Mouse (Mus musculus): Measurements from ENCODE around the gene Mef2a.

Mef2a gene

GRCm38 (mm10) chr7:67246067-67246466 lies 126.6 kb downstream of the Mef2a start:
- no peak for DNase-seq (ENCODE audit: low spot score in 2 of 2)

DNA sequence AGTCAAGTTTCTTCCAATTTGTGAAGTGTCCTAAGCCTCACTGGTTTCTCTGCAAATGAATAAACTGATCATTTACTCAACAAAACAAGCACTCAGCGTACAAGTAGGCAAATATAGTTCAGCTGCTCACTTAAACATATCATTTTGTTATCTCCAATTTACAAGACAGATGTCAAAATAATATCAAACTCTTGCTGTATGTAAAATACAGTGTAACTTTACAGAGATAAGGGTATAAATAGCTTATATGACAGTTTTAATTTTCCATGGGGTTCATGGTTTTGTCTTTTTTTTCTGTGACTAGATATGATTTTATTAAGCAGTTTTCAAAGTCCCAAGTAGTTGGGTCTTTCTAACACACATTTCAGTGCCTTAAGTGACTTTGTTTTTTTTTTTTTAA lies 127.4 kb downstream of the Mef2a start:
- DNase-seq (ENCODE audit: low spot score in 2 of 2) = no peak

DNA sequence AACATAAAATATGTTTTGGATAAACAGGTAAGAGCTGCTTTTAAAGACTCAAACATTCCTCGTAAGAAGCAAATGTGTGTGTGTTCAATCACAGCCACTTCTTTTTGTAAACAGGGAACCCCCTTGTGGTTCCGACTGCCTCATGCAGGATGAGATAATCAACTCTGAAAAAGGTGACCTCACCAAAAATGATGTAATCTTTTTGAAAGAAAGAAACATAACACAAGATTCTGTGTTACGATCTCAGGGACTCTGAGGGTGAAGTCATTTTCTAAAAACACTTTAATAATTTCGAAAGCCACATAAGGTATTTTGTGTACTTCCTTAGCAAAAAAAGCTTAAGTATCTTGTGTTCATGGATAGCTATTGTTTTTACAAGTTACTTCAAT lies 128.8 kb downstream of the Mef2a start:
- DNase-seq (ENCODE audit: low spot score in 2 of 2) = no peak

GRCm38 (mm10) chr7:67243121-67243893 lies 129.4 kb downstream of the Mef2a start:
- DNase-seq (ENCODE audit: low spot score in 2 of 2) = no peak

DNA sequence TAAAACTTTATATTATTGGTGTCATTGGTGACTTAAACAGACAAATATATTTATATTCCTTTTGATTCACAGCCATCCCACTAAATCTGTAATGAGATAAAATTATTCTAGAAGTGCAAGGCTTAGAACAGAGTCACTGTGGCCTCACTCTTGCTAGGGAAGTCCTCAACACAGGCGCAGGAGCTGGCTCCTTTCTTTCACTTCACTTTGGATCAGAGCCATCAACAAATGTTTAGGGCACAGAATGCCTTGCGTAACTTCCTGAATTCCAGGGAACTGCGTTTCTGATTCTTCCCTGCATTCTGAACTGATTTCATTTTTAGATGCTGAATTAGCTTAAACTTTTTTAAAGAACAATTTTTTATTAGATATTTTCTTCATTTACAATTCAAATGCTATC lies 130.7 kb downstream of the Mef2a start:
- no peak for DNase-seq (ENCODE audit: low spot score in 2 of 2)

DNA sequence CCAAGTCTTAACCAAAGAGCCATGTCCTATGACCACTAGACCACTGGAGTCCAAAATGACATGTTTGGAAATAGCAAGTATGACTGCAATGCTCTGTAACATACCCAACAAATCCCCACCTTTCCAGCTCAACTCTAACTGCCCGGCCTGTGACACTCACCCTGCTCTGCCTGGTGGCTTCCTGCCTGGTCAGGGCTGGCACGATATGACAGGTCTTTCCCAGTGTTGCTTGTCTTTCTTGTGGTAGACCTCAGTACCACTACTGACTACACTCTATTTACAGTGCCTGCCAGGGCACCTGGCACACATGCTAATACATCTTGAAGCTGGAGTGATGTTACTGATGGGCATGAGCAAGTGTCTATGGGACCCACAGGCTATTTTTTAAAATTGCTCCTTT lies 134.9 kb downstream of the Mef2a start:
- DNase-seq (ENCODE audit: low spot score in 2 of 2) = no peak

GRCm38 (mm10) chr7:67236351-67236750 lies 136.3 kb downstream of the Mef2a start:
- no peak for DNase-seq (ENCODE audit: low spot score in 2 of 2)

DNA sequence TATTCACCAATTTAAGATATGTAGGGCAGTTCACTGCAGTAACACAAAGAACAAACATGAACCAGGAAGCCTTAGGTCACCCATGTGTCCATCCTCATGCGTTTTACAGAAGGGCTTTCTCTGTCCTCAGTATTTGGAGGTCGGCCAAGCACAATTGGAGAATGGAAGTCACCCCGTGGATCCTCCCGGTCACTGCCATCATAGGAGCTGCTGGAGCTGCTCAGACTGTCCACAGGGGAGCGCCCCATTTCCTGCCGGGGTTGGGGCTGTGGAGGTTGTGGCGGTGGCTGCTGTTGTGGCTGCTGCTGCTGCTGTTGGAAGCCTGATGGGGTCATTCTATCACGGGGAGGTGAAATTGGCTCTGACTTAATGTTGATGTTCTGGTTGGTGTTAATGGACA lies 137.9 kb downstream of the Mef2a start:
- DNase-seq (ENCODE audit: low spot score in 2 of 2) = no peak

- no peak for DNase-seq (ENCODE audit: low spot score in 2 of 2)
Measured at GRCm38 (mm10) chr7:67232504-67232903, 140.2 kb downstream of the Mef2a start.

DNA sequence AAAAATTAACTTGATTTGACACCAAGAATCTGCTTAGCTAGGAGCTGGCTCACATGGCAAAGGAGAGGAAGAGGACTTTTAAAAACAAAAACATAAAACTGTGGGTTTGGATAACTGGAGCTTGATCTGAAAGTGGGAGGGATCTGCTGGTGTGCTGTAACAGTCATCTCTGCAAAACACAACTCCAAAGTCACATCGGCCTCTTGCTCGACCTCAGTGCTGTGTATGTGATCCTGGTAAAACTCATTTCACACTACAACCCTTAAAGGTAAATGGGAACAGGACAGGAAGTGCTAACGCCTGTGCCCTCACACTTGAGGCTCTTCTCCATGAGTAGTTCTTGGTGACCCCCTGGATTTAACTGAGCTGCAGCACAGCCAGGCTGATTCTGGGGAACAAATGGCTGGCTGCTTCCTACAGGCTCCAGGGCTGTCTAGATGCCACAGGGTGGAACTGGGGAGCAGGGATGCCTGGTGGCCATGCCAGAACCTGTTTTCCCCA lies 142.0 kb downstream of the Mef2a start:
- DNase-seq (ENCODE audit: low spot score in 2 of 2) = no peak

DNA sequence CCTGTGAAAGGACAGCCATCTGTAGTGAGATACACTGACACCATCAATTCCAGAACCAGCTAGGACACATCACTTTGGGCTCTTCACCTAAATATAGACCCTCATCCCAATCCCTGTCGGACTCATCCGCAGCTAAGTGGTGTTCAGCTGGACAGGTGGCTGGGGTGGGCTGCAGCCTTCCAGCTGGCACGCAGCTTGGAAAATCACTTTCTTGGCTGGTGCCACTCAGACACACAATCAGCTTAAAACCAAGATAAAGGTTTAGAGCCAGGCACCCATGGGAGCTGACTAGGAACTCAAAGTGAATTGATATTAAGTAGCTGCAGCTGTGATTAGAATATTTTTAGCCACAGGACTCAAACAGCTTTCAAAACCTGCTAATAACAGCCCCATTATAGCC lies 142.4 kb downstream of the Mef2a start:
- DNase-seq (ENCODE audit: low spot score in 2 of 2) = no peak

- DNase-seq (ENCODE audit: low spot score in 2 of 2) = no peak
Measured at GRCm38 (mm10) chr7:67229701-67230100, 143.0 kb downstream of the Mef2a start.

- peak; percentile 32 to 44 for DNase-seq (ENCODE audit: low spot score in 2 of 2)
Measured at GRCm38 (mm10) chr7:67228891-67229602, 143.6 kb downstream of the Mef2a start.

DNA sequence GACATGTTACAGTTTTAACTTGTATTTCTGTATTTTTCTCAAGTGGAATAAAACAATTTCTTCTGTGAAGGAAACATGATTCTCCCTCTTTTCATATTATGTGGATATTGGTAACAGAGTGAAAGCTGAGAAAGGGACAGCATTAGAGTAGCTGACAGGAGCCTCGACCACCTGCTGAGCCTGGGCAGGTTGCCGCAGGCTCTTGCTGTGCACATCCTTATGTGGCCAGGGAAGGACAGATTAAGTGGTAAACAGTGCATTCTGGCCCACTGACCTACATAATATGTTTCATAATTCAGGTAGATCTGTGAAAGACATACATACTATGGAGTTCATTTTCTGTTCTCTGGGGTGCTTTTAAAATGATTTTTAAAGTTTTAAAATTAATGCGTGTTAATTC lies 144.3 kb downstream of the Mef2a start:
- DNase-seq (ENCODE audit: low spot score in 2 of 2) = no peak

DNA sequence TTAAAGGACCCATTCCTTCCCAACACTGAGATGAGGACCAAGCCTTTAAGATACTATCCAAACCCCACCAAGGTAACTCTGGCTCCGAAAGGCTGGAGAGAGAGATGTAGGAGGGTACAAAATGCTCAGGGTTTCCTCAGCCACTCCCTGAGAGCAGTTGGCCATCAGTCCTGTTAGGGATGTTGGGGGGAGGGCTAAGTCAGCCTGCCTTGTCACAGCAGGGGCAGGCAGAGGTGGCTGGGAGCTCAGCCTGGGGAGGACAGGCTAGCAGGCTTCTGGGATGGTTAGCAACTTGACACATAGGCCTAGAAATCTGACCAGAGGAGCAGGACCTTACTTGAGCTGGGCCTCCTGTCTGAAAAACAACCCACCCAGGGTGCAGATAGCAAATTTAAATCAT lies 145.1 kb downstream of the Mef2a start:
- no peak for DNase-seq (ENCODE audit: low spot score in 2 of 2)

DNA sequence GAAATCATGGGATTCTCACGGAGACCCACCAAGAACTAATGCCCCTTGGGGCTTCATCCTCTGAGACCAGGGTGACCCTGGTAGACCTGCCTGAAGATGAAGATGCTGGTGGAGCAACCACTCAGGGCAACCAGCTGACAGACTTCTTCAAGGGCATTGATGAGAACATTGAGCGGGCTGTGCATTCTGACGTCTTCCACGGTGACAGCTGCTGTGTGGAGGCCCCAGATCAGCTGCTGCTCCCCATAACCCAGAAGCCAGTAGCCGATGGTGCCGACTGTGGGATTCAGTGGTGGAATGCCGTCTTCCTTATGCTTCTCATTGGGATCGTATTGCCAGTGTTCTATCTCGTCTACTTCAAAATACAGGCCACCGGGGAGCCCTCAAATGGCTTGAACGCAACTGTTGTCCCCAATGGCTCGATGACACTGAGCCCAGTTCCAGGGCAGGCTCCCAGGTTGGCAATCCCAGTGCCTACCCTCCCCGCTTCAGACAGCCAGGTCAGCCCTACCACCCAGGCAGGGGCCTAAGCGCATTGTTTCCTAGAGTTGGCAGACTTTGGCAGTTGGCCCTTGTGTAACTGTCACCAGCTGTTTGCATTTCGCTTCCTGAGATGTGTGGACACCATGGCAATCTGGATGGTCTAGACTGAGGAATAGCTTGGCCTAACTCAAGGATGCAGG lies 146.6 kb downstream of the Mef2a start:
- no peak for DNase-seq (ENCODE audit: low spot score in 2 of 2)

- peak; percentile 97 for DNase-seq (ENCODE audit: low spot score in 2 of 2)
Measured at GRCm38 (mm10) chr7:67222220-67222862, 150.3 kb downstream of the Mef2a start, which contains the start of gene Lysmd4. Lysmd4 (plus strand) TSS chr7:67222544.

DNA sequence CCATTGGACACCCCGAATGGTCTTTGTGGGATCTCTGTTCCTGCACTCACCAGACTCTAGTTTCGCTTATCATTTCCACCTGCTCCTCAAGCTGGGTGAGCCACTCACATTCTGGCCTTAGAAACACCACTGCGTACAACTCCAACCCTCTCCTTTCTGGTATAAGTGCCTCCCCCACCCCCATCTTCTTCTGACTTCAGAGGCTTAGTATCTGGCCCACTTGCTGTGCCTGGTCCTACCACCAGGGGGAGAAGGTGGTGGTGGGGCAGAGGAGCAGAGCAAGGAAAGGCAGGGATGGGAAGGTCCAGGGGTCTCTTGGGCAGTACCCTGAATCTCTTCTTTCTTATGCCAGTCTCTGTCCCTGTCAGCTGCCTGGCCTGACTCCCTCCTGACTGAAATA lies 155.6 kb downstream of the Mef2a start:
- peak; percentile 34 to 49 for DNase-seq (ENCODE audit: low spot score in 2 of 2)

DNA sequence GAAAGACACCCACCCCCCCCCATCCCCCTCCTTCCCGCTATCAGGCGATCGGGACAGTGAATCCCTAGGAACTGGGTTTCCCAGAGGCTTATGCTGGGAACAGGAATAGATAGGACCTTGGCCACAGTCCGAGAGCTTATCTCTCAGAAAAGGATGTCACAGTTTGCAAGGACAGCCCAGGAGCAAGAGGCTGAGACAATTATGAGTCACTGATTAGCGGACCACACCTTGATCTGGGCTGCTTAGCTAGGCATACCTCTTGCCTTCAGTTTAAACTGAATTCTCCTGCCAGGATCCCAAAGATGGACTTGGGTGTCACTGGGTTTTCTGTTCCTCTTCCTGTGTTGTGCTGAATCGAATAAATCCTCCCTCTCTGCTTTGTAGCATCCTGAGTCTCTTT lies 156.3 kb downstream of the Mef2a start:
- DNase-seq (ENCODE audit: low spot score in 2 of 2) = no peak

DNA sequence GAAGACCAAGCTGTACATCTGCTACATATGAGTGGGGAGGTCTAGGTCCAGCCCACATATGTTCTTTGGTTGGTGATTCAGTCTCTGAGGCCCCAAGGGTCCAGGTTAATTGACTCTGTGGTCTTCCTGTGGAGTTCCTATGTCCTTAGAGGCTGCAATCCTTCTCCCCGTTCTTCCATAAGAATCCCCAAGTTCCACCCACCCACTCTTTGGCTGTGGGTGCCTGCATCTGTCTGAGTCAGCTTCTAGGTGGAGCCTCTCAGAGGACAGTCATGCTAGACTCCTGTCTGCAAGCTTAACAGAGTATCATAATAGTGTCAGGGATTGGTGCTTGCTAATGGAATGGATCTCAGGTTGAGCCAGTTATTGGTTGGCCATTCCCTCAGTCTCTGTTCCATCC lies 159.1 kb downstream of the Mef2a start:
- DNase-seq (ENCODE audit: low spot score in 2 of 2) = no peak

- no peak for DNase-seq (ENCODE audit: low spot score in 2 of 2)
Measured at GRCm38 (mm10) chr7:67211971-67212370, 160.7 kb downstream of the Mef2a start.

DNA sequence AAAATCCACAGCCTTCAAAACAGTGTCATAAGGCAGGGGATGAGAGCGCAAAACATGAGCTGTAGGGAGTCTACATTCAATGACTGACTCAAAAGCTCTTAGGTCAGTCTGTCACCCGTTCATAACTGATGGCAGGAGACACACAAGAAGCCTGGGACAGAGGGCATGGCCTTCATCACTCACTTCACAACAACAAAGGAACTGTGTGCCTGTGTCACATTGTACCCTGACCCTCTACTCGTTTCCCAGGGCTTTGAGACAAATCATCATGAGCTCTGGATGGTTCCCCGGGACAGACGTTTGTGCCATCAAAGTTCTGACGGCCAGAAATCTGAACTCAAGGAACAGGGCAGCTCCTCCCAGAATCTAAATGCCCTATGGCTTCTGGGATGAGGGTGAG lies 161.3 kb downstream of the Mef2a start:
- no peak for DNase-seq (ENCODE audit: low spot score in 2 of 2)
